Mouse (Mus musculus) spleen, adult 12 weeks (tissue): Measurements from ENCODE around the gene Cbfa2t3.

ENCODE experiments used
- DNase-seq: peaks from one replicate; pipeline ENCODE4 v3.0.0; 2022; ENCODE audit warnings: low spot score

The Cbfa2t3 gene

GRCm38 (mm10) chr8:122717869-122718509, 19.1 kb upstream of the Cbfa2t3 start:
- no peak for DNase-seq

DNA sequence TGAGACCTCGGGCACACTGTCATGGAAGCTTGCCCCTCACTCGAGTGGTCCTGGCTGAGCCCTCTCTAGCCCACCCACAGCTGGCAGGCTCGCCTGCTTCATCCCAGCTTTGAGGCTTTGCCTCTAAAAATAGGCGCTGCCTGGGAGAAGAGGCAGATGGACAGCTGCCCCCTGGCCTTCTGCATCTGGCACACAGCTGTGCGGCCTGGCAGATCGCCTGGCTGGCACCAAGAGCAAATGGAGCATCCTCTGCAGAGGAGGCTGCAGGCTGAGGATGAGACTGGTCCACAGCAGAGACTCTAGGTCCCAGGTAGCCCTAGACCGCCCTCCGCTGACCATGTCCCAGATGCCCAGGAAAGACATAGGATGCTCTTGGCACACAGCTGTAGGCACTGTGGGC, 17.7 kb upstream of the Cbfa2t3 start:
- no peak for DNase-seq

GRCm38 (mm10) chr8:122713157-122713518, 14.2 kb upstream of the Cbfa2t3 start:
- DNase-seq = no peak

- no peak for DNase-seq
Measured at GRCm38 (mm10) chr8:122712411-122713156, 13.7 kb upstream of the Cbfa2t3 start.

- DNase-seq = peak; percentile 51
Measured at GRCm38 (mm10) chr8:122711891-122712365, 13.0 kb upstream of the Cbfa2t3 start.

DNA sequence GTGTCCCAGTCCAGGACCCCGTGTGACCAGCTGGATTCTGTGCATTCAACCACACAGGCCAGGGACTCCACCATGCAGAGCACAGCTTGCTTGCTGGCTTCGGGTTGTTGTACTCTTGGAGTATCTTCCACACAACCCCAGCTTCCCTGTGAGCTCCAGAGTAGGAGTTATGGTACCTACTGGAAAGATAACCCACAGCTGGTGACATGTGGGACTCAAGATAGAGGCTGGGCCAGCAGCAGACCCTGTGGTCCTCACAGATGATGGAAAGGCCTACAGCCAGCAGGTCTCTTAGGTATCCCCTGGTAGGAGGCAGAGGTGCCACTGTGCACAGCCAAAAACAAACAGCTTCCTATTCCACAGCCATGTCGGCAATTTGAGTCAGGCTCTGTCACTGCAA, 12.6 kb upstream of the Cbfa2t3 start:
- DNase-seq = no peak

GRCm38 (mm10) chr8:122709340-122710111, 10.6 kb upstream of the Cbfa2t3 start:
- no peak for DNase-seq

DNA sequence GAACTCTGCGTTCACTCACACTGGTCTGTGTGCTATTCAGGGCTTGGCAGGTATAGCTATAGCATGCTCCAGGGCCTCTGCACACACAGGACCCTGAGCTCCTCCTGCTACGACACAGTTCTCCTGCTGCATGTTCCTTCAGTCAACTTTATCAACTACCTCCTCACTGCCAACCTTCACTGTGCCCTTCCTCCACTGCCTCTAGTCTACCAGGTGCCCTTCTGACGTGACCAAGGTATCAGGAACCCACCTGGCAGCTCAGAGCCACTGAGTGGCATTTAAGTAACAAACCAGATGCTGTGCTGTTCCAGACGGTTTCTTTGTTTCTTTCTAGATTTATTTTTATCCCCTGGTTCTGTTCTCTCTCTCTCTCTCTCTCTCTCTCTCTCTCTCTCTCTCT, 8.3 kb upstream of the Cbfa2t3 start:
- DNase-seq = no peak

GRCm38 (mm10) chr8:122705901-122706561, 7.1 kb upstream of the Cbfa2t3 start:
- DNase-seq = no peak

GRCm38 (mm10) chr8:122704612-122705011, 5.7 kb upstream of the Cbfa2t3 start:
- DNase-seq = no peak

GRCm38 (mm10) chr8:122702957-122703356, 4.0 kb upstream of the Cbfa2t3 start:
- no peak for DNase-seq

DNA sequence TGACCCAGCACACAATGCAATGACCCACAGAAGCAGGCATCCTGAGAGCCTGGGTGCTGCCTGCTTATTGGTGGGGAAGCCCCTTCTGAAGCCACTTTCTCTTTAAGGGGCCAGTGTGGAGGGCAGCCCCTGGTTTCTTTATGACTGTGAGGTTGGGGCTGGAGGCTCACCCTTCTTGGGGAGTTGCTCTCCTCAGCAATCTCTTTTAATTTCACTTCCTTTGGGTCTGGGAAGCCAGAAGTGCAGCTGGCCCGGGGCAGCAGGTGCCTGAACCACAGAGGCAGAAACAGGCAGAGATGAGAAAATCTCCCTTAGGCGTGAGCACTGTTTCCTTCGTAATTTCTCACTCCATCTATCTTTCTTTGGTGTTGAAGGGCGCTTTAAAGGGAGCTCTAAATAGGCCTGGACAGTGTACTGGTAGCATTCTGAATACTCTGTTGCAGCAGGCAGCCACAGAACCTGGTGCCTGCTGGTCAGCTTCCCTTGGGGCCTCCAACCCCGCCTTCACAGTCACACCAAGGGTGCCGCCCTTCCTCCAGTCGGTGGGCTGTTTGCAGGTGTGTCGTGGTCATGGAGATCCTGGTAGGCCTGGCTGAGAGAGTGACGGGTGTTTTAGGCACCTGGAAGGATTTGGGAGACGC, 3.5 kb upstream of the Cbfa2t3 start:
- DNase-seq = no peak

GRCm38 (mm10) chr8:122701441-122702185, 2.7 kb upstream of the Cbfa2t3 start:
- no peak for DNase-seq

GRCm38 (mm10) chr8:122700628-122701027, 1.7 kb upstream of the Cbfa2t3 start:
- DNase-seq = no peak

GRCm38 (mm10) chr8:122698254-122698768, 598 bp downstream of the Cbfa2t3 start:
- no peak for DNase-seq

DNA sequence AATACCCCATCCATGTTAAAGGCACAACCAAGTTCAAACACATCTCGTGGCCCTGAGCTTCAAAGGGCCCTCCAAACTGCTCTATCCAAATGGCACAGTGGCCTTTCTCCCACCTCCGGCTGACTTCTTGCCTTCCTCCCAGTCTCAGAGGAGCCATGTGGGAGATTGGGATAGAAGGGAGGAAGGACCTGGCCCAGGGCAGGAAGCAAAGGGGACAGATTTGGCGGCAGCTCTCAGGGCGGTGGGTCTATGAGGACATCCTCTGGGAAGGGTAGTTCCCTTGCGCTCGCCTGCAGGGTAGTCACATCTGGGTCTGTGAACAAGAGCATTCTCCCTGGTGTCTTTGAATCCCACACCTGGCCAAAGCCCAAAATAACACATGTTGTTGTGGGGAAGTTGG, 1.3 kb downstream of the Cbfa2t3 start:
- no peak for DNase-seq

GRCm38 (mm10) chr8:122697181-122697581, 1.7 kb downstream of the Cbfa2t3 start:
- DNase-seq = no peak

GRCm38 (mm10) chr8:122695438-122696042, 3.4 kb downstream of the Cbfa2t3 start:
- no peak for DNase-seq

- DNase-seq = no peak
Measured at GRCm38 (mm10) chr8:122692152-122692551, 6.8 kb downstream of the Cbfa2t3 start.

DNA sequence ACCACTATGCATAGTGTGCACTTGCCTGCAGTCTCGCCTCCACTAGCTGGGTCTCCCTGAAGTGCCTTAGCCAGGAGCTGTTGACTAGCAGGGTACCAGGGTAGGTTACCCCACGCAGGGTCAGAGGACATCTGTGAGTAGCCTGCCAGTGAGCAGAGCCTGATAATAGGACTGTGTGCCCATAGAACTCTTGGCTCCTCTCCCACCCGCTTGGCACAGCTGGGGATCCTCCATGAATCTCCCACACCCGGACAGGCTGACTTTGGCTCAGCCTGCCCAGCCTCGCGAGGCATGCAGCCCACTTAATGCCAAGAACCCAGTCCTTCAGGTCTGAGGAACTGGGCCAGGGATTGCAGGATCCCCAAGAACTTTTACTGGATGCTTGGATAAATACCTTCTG, 7.9 kb downstream of the Cbfa2t3 start:
- DNase-seq = no peak
